8 mouse cellular contexts compared by ENCODE assay signal in genomic region chr6:51129591-51129990, GRCm38 (mm10).
A peak's percentile ranks its signal among the peaks of the same experiment; 100 is the strongest.
DNase-seq lines count a peak whose midpoint lies in the region; ATAC-seq and TF ChIP-seq lines count a peak whose summit lies in the region.

No protein-coding gene starts in this region.

- peak overlapping the region; percentile 12; the same call in 1 of the 2 replicates for H3K27ac ChIP-seq in kidney, adult 2 months (ENCODE audit: insufficient read depth, low read depth, low read length)
- H3K27ac ChIP-seq in lung, embryonic 14.5 days (ENCODE audit: low read depth) = no peak overlapping the region
- no peak overlapping the region for H3K27ac ChIP-seq in midbrain, embryonic 15.5 days
- H3K27ac ChIP-seq in midbrain, embryonic 14.5 days (replicated peaks; ENCODE audit: low read depth, low read length) = no peak overlapping the region

- H3K9ac ChIP-seq in lung, embryonic 14.5 days = no peak overlapping the region
- H3K9ac ChIP-seq in midbrain, embryonic 15.5 days = no peak overlapping the region
- no peak overlapping the region for H3K9ac ChIP-seq in midbrain, embryonic 14.5 days (replicated peaks; ENCODE audit: low read length)

- no peak for ATAC-seq in lung, embryonic 14.5 days (ENCODE audit: insufficient read depth)
- ATAC-seq in midbrain, embryonic 15.5 days (replicated peaks) = no peak
- ATAC-seq in midbrain, embryonic 14.5 days (ENCODE audit: low FRiP score, low TSS enrichment) = no peak

- peak overlapping the region; percentile 24; the same call in 1 of the 2 replicates for H3K4me2 ChIP-seq in lung, embryonic 14.5 days
- H3K4me2 ChIP-seq in midbrain, embryonic 15.5 days = no peak overlapping the region
- no peak overlapping the region for H3K4me2 ChIP-seq in midbrain, embryonic 14.5 days (ENCODE audit: low read length)

- 70% methylated on average over 14 of the region's 14 CpGs for WGBS in kidney, adult 2 months
- 68% methylated on average over 14 of the region's 14 CpGs for WGBS in lung, embryonic 14.5 days
- WGBS in midbrain, embryonic 15.5 days = 93% methylated on average over 14 of the region's 14 CpGs
- 95% methylated on average over 14 of the region's 14 CpGs for WGBS in midbrain, embryonic 14.5 days

- no peak for TF ChIP-seq CTCF in kidney, adult 2 months (conservative IDR thresholded peaks at IDR 0.05; ENCODE audit: insufficient read depth, insufficient read length, low read depth, low read length)
- no peak for TF ChIP-seq CTCF in lung, embryonic 14.5 days (IDR thresholded peaks at IDR 0.05; ENCODE audit: low read depth)

- DNase-seq in CD4-positive helper T cell, adult 2 months (ENCODE audit: low read depth, low spot score) = peak; percentile 40
- DNase-seq in gastrocnemius, postnatal 10 days = peak; percentile 28
- peak; percentile 68 for DNase-seq in kidney, adult 2 months
- DNase-seq in lung, embryonic 14.5 days = peak; percentile 61
- DNase-seq in thymus, postnatal 25 days = peak; percentile 8
- DNase-seq in frontal cortex, postnatal 25 days (ENCODE audit: low spot score in 2 of 2) = no peak
- no peak for DNase-seq in midbrain, embryonic 14.5 days

- H3K36me3 ChIP-seq in kidney, adult 2 months (ENCODE audit: control insufficient read depth, insufficient read depth, low read length) = no peaks in the 10 kb centered on the region
- no peaks in the 10 kb centered on the region for H3K36me3 ChIP-seq in lung, embryonic 14.5 days (ENCODE audit: insufficient read depth)
- no peaks in the 10 kb centered on the region for H3K36me3 ChIP-seq in midbrain, embryonic 15.5 days (replicated peaks)
- H3K36me3 ChIP-seq in midbrain, embryonic 14.5 days (ENCODE audit: control insufficient read depth, insufficient read depth, low read length) = no peaks in the 10 kb centered on the region

- no peaks in the 10 kb centered on the region for H3K4me1 ChIP-seq in kidney, adult 2 months (ENCODE audit: control insufficient read depth, insufficient read depth, low read length)
- no peaks in the 10 kb centered on the region for H3K4me1 ChIP-seq in lung, embryonic 14.5 days (ENCODE audit: insufficient read depth)
- no peaks in the 10 kb centered on the region for H3K4me1 ChIP-seq in midbrain, embryonic 15.5 days
- no peaks in the 10 kb centered on the region for H3K4me1 ChIP-seq in midbrain, embryonic 14.5 days (ENCODE audit: control insufficient read depth, insufficient read depth, low read length)

- H3K4me3 ChIP-seq in kidney, adult 2 months (ENCODE audit: insufficient read depth, low read depth, low read length) = peak overlapping the region; percentile 43
- H3K4me3 ChIP-seq in lung, embryonic 14.5 days (ENCODE audit: low read depth, low read length) = no peak overlapping the region
- H3K4me3 ChIP-seq in midbrain, embryonic 15.5 days = no peak overlapping the region
- H3K4me3 ChIP-seq in midbrain, embryonic 14.5 days (replicated peaks; ENCODE audit: low read depth, low read length) = no peak overlapping the region

- no peak for TF ChIP-seq POLR2A in kidney, adult 2 months (IDR thresholded peaks at IDR 0.05; ENCODE audit: low read depth, low read length)

- H3K9me3 ChIP-seq in lung, embryonic 14.5 days (ENCODE audit: low read depth, low read length) = no peaks in the 10 kb centered on the region
- H3K9me3 ChIP-seq in midbrain, embryonic 15.5 days = no peaks in the 10 kb centered on the region
- no peaks in the 10 kb centered on the region for H3K9me3 ChIP-seq in midbrain, embryonic 14.5 days (ENCODE audit: control insufficient read depth, low read length)

- H3K27me3 ChIP-seq in kidney, adult 2 months (replicated peaks; ENCODE audit: control insufficient read depth, insufficient read depth, low read length) = no peaks in the 10 kb centered on the region
- no peaks in the 10 kb centered on the region for H3K27me3 ChIP-seq in lung, embryonic 14.5 days (ENCODE audit: insufficient read depth, low read length)
- no peaks in the 10 kb centered on the region for H3K27me3 ChIP-seq in midbrain, embryonic 15.5 days (replicated peaks)
- no peaks in the 10 kb centered on the region for H3K27me3 ChIP-seq in midbrain, embryonic 14.5 days (ENCODE audit: control insufficient read depth, insufficient read depth, low read length)

Comparison
In these comparisons a context has a peak if more than half of its experiments do, and no peak if none do; other contexts are left out.
1. DNase-seq: peak in CD4-positive helper T cell, adult 2 months (single experiment), gastrocnemius, postnatal 10 days (single experiment), kidney, adult 2 months (single experiment), lung, embryonic 14.5 days (single experiment) and thymus, postnatal 25 days (single experiment); none in frontal cortex, postnatal 25 days (0 of 2) and midbrain, embryonic 14.5 days (single experiment).